Mouse (Mus musculus): ENCODE measurements around the gene Gpr162. TPM values are rescaled to one million over a fixed set of nuclear protein-coding genes. Genes with fewer than 3 reads are reported as not detected.

Gpr162 gene
- total RNA-seq, 1 experiment = 1.7 TPM

GRCm38 (mm10) chr6:124828868-124829798 lies 34.6 kb downstream of the Gpr162 start, which contains the start of the genes Usp5 and Cdca3:
Gene Usp5 (minus strand): TSS chr6:124829484.
Gene Cdca3 (plus strand): TSS chr6:124829547.
- TF ChIP-seq MAFK (IDR thresholded peaks at IDR 0.05; ENCODE audit: insufficient read depth, low read depth, low read length) (no peak), ZNF384 (IDR thresholded peaks at IDR 0.05; ENCODE audit: low read depth, low read length) (no peak), CHD2 (IDR thresholded peaks at IDR 0.05; ENCODE audit: low read depth, low read length) (peak; percentile 89), HCFC1 (IDR thresholded peaks at IDR 0.05; ENCODE audit: borderline replicate concordance, insufficient read depth, low read length) (peak; percentile 99), ZC3H11A (IDR thresholded peaks at IDR 0.05; ENCODE audit: borderline replicate concordance, low read depth, low read length) (no peak)
- Histone ChIP-seq H3K9me3 (ENCODE audit: control insufficient read depth, insufficient read depth, low read depth, low read length) (no peaks in the 10 kb centered on the region), H3K9ac (ENCODE audit: insufficient read depth, low read depth, low read length, poor library complexity, severe bottlenecking) (peak within 1 kb of the TSS; percentile 90), H3K36me3 (ENCODE audit: control insufficient read depth, insufficient read depth, low read length, poor library complexity, severe bottlenecking) (peaks cover 40% of the 10 kb centered on the region), H3K4me1 (ENCODE audit: control insufficient read depth in 2 of 2, insufficient read depth in 2 of 2, low read length in 2 of 2, poor library complexity in 1 of 2) (peaks cover 2% of the 10 kb centered on the region in 2 experiments; a peak in 2 of 4 replicates), H3K4me3 (ENCODE audit: insufficient read depth in 1 of 2, low read depth in 1 of 2, low read length in 2 of 2, poor library complexity in 1 of 2, severe bottlenecking in 1 of 2) (peak within 1 kb of the TSS; percentile 83 to 90), H3K27ac (ENCODE audit: insufficient read depth, low read depth, low read length, poor library complexity, severe bottlenecking) (peak within 1 kb of the TSS; percentile 60)
- peak; percentile 99 for DNase-seq (ENCODE audit: low read depth, low spot score)
- in situ Hi-C loops (cut with MboI; ENCODE audit: low sequenced_read_pairs in 2 of 2, unreplicated experiment in 2 of 2) = no loop called here

- Histone ChIP-seq H3K4me3 (ENCODE audit: insufficient read depth in 1 of 2, low read depth in 1 of 2, low read length in 2 of 2, poor library complexity in 1 of 2, severe bottlenecking in 1 of 2) (peak overlapping the region; percentile 83 to 90), H3K9me3 (ENCODE audit: control insufficient read depth, insufficient read depth, low read depth, low read length) (no peaks in the 10 kb centered on the region), H3K36me3 (ENCODE audit: control insufficient read depth, insufficient read depth, low read length, poor library complexity, severe bottlenecking) (peaks cover 42% of the 10 kb centered on the region), H3K9ac (ENCODE audit: insufficient read depth, low read depth, low read length, poor library complexity, severe bottlenecking) (peak overlapping the region; percentile 71), H3K27ac (ENCODE audit: insufficient read depth, low read depth, low read length, poor library complexity, severe bottlenecking) (peak overlapping the region; percentile 44; the same call in 1 of the 2 replicates), H3K4me1 (ENCODE audit: control insufficient read depth in 2 of 2, insufficient read depth in 2 of 2, low read length in 2 of 2, poor library complexity in 1 of 2) (peaks cover 2% of the 10 kb centered on the region in 2 experiments; a peak in 2 of 4 replicates)
- no peak for TF ChIP-seq ZNF384 (IDR thresholded peaks at IDR 0.05; ENCODE audit: low read depth, low read length)
- no peak for TF ChIP-seq CHD2 (IDR thresholded peaks at IDR 0.05; ENCODE audit: low read depth, low read length)
- no peak for TF ChIP-seq MAFK (IDR thresholded peaks at IDR 0.05; ENCODE audit: insufficient read depth, low read depth, low read length)
- TF ChIP-seq HCFC1 (IDR thresholded peaks at IDR 0.05; ENCODE audit: borderline replicate concordance, insufficient read depth, low read length) = no peak
- TF ChIP-seq ZC3H11A (IDR thresholded peaks at IDR 0.05; ENCODE audit: borderline replicate concordance, low read depth, low read length) = no peak
- in situ Hi-C loops (cut with MboI; ENCODE audit: low sequenced_read_pairs in 2 of 2, unreplicated experiment in 2 of 2) = no loop called here
- DNase-seq (ENCODE audit: low read depth, low spot score) = peak; percentile 60
Observed at GRCm38 (mm10) chr6:124828101-124828592, 35.6 kb downstream of the Gpr162 start.

GRCm38 (mm10) chr6:124822049-124822448 lies 41.7 kb downstream of the Gpr162 start:
- Histone ChIP-seq H3K27ac (ENCODE audit: insufficient read depth, low read depth, low read length, poor library complexity, severe bottlenecking) (no peak overlapping the region), H3K9ac (ENCODE audit: insufficient read depth, low read depth, low read length, poor library complexity, severe bottlenecking) (no peak overlapping the region), H3K4me1 (ENCODE audit: control insufficient read depth in 2 of 2, insufficient read depth in 2 of 2, low read length in 2 of 2, poor library complexity in 1 of 2) (no peaks in the 10 kb centered on the region), H3K4me3 (ENCODE audit: insufficient read depth in 1 of 2, low read depth in 1 of 2, low read length in 2 of 2, poor library complexity in 1 of 2, severe bottlenecking in 1 of 2) (no peak overlapping the region), H3K36me3 (ENCODE audit: control insufficient read depth, insufficient read depth, low read length, poor library complexity, severe bottlenecking) (peaks cover 72% of the 10 kb centered on the region), H3K9me3 (ENCODE audit: control insufficient read depth, insufficient read depth, low read depth, low read length) (no peaks in the 10 kb centered on the region)
- in situ Hi-C loops (cut with MboI; ENCODE audit: low sequenced_read_pairs in 2 of 2, unreplicated experiment in 2 of 2) = no loop called here
- DNase-seq (ENCODE audit: low read depth, low spot score) = no peak
- TF ChIP-seq HCFC1 (IDR thresholded peaks at IDR 0.05; ENCODE audit: borderline replicate concordance, insufficient read depth, low read length) (no peak), CHD2 (IDR thresholded peaks at IDR 0.05; ENCODE audit: low read depth, low read length) (no peak), MAFK (IDR thresholded peaks at IDR 0.05; ENCODE audit: insufficient read depth, low read depth, low read length) (no peak), ZNF384 (IDR thresholded peaks at IDR 0.05; ENCODE audit: low read depth, low read length) (no peak), ZC3H11A (IDR thresholded peaks at IDR 0.05; ENCODE audit: borderline replicate concordance, low read depth, low read length) (no peak)

- in situ Hi-C loops (cut with MboI; ENCODE audit: low sequenced_read_pairs in 2 of 2, unreplicated experiment in 2 of 2) = no loop called here
- peaks cover 79% of the 10 kb centered on the region for H3K36me3 ChIP-seq (ENCODE audit: control insufficient read depth, insufficient read depth, low read length, poor library complexity, severe bottlenecking)
- no peak overlapping the region for H3K27ac ChIP-seq (ENCODE audit: insufficient read depth, low read depth, low read length, poor library complexity, severe bottlenecking)
- no peak overlapping the region for H3K4me3 ChIP-seq (ENCODE audit: insufficient read depth in 1 of 2, low read depth in 1 of 2, low read length in 2 of 2, poor library complexity in 1 of 2, severe bottlenecking in 1 of 2)
- no peak overlapping the region for H3K9ac ChIP-seq (ENCODE audit: insufficient read depth, low read depth, low read length, poor library complexity, severe bottlenecking)
- TF ChIP-seq CHD2 (IDR thresholded peaks at IDR 0.05; ENCODE audit: low read depth, low read length) = no peak
- TF ChIP-seq ZC3H11A (IDR thresholded peaks at IDR 0.05; ENCODE audit: borderline replicate concordance, low read depth, low read length) = no peak
- TF ChIP-seq HCFC1 (IDR thresholded peaks at IDR 0.05; ENCODE audit: borderline replicate concordance, insufficient read depth, low read length) = no peak
- TF ChIP-seq ZNF384 (IDR thresholded peaks at IDR 0.05; ENCODE audit: low read depth, low read length) = no peak
- no peak for TF ChIP-seq MAFK (IDR thresholded peaks at IDR 0.05; ENCODE audit: insufficient read depth, low read depth, low read length)
- no peak for DNase-seq (ENCODE audit: low read depth, low spot score)
- no peaks in the 10 kb centered on the region for H3K4me1 ChIP-seq (ENCODE audit: control insufficient read depth in 2 of 2, insufficient read depth in 2 of 2, low read length in 2 of 2, poor library complexity in 1 of 2)
- no peaks in the 10 kb centered on the region for H3K9me3 ChIP-seq (ENCODE audit: control insufficient read depth, insufficient read depth, low read depth, low read length)
Observed at GRCm38 (mm10) chr6:124820891-124821290, 42.9 kb downstream of the Gpr162 start.

Data from ES-E14 (cell line).